Mouse (Mus musculus) intestine, embryonic 14.5 days (tissue): ENCODE data around the gene Cdca3. TPM values are rescaled to one million over a fixed set of nuclear protein-coding genes. Genes with fewer than 3 reads are reported as not detected.
"Not testable (repeated sequence)": the region's sequence is repeated elsewhere in the genome, so short reads cannot be mapped to it uniquely, and the experiment has no call there.

Experiments used
- ATAC-seq: fragments of 200-750 bp; cut with Nextera tagmentation; replicated peaks from 2 replicates; pipeline ENCODE4 v1.8.0; 2017; ENCODE audit warnings: low read depth, moderate number of reproducible peaks, moderate TSS enrichment, moderate library complexity; ENCODE audit not compliant: low FRiP score, low TSS enrichment
- DNase-seq: peaks from one replicate; pipeline ENCODE4 v3.0.0-alpha.2; 2018; ENCODE audit warnings: low spot score
- H3K27ac ChIP-seq: fragments of 300-500 bp; sonication (generic); 2 replicates; pipeline ENCODE4 v1.5.1; 2014; ENCODE audit warnings: low read depth, mild to moderate bottlenecking, control low read depth
- H3K27me3 ChIP-seq: fragments of 300-500 bp; sonication (generic); replicated peaks from 2 replicates; pipeline ENCODE4 v1.6.1; 2014; ENCODE audit warnings: low read length, control low read depth; ENCODE audit not compliant: control insufficient read depth, insufficient read depth
- H3K36me3 ChIP-seq: fragments of 300-500 bp; sonication (generic); 2 replicates; pipeline ENCODE4 v1.6.1; 2014; ENCODE audit warnings: low read length, control low read depth; ENCODE audit not compliant: control insufficient read depth, insufficient read depth
- H3K4me1 ChIP-seq: fragments of 300-500 bp; sonication (generic); replicated peaks from 2 replicates; pipeline ENCODE4 v1.6.1; 2014; ENCODE audit warnings: low read length, control low read depth, mixed read lengths; ENCODE audit not compliant: control insufficient read depth, insufficient read depth
- H3K4me2 ChIP-seq: fragments of 300-500 bp; sonication (generic); 2 replicates; pipeline ENCODE4 v1.6.1; 2014; ENCODE audit warnings: low read length
- H3K4me3 ChIP-seq: fragments of 300-500 bp; sonication (generic); 2 replicates; pipeline ENCODE4 v1.5.1; 2014; ENCODE audit warnings: low read depth, low read length, control low read depth, mixed read lengths
- H3K9ac ChIP-seq: fragments of 300-500 bp; sonication (generic); 2 replicates; pipeline ENCODE4 v1.6.1; 2014; ENCODE audit warnings: mild to moderate bottlenecking, low read length
- H3K9me3 ChIP-seq: fragments of 300-500 bp; sonication (generic); 2 replicates; pipeline ENCODE4 v1.6.1; 2016; ENCODE audit warnings: low read length, control low read depth; ENCODE audit not compliant: control insufficient read depth
- WGBS: fragments of 180-500 bp; shearing (Covaris S2); extraction: QIAGEN DNeasy Blood & Tissue Kit; methylation state at CpG from one replicate; pipeline ENCODE4 v1.1.7; 2014; 5-methylcytosine and 5-hydroxymethylcytosine counted together
- polyA plus RNA-seq: library from polyadenylated mRNA; unstranded; fragments of >200 nt; fragmentation: Nextera tagmentation; extraction: Ambion mirVana; gene quantifications from 2 replicates; pipeline ENCODE4 v1.2.1, GENCODE M21; 2014

Cdca3 gene
- polyA plus RNA-seq, 1 experiment from 2014 or later: 178 TPM

GRCm38 (mm10) chr6:124806446-124807140, 22.8 kb upstream of the Cdca3 start:
- DNase-seq (no peak), ATAC-seq (no peak)
- Histone ChIP-seq H3K27me3 (no peaks in the 10 kb centered on the region), H3K27ac (peak overlapping the region; percentile 95), H3K9me3 (no peaks in the 10 kb centered on the region), H3K4me3 (peak overlapping the region; percentile 48), H3K36me3 (peaks cover 15% of the 10 kb centered on the region), H3K4me1 (peaks cover 26% of the 10 kb centered on the region), H3K9ac (0 out of 2 replicates have a peak overlapping the region, but pooled peaks have one; percentile 10), H3K4me2 (peak overlapping the region; percentile 89)
- 81% methylated on average over 7 of the region's 7 CpGs for WGBS

DNA sequence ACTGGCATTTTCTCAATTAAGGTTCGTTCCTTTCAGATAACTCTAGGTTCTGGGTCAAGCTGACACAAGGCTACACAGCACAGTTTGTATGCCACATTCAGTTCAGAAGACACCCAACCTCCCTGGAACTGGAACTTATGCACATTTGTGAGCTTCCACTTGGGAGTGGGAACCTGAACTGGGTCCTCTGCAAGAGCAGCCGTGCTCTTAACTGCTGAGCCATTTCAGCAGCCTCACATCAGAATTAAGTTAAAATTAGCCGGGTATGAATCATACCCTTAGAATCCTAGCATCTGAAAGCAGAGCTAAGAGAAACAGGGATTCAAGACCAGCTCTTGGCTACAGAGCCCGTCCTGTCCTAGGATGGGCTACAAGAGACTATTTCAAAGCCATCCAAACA, 22.0 kb upstream of the Cdca3 start:
- H3K9me3 ChIP-seq: no peaks in the 10 kb centered on the region
- ATAC-seq (no peak), DNase-seq (no peak)
- H3K4me1 ChIP-seq: peaks cover 29% of the 10 kb centered on the region
- WGBS: 88% methylated on average over 4 of the region's 4 CpGs
- H3K9ac ChIP-seq: no peak overlapping the region
- no peaks in the 10 kb centered on the region for H3K27me3 ChIP-seq
- peaks cover 22% of the 10 kb centered on the region for H3K36me3 ChIP-seq
- no peak overlapping the region for H3K27ac ChIP-seq
- no peak overlapping the region for H3K4me2 ChIP-seq
- no peak overlapping the region for H3K4me3 ChIP-seq

DNA sequence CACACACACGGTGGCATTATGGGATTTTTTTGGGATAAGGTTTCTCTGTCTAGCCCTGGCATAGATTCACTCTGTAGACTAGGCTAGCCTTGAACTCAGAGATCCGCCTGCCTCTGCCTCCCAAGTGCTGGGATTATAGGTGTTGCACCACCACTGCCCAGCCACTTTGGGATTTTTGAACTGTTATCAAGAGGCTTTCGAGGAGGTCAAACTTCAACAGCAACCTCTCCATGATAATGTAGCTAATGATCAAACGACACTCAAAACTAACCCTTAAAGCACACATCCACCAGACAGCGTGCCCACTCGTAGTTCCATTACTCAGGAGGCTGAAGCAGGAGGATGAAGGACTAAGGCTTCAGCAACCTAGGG, 21.4 kb upstream of the Cdca3 start:
- peak overlapping the region; percentile 92 for H3K27ac ChIP-seq
- 69% methylated on average over 6 of the region's 6 CpGs for WGBS
- H3K4me2 ChIP-seq: peak overlapping the region; percentile 98
- H3K36me3 ChIP-seq: peaks cover 26% of the 10 kb centered on the region
- no peaks in the 10 kb centered on the region for H3K27me3 ChIP-seq
- peak overlapping the region; percentile 30; the same call in 1 of the 2 replicates for H3K9ac ChIP-seq
- H3K4me1 ChIP-seq: peaks cover 35% of the 10 kb centered on the region
- no peak for DNase-seq
- H3K9me3 ChIP-seq: no peaks in the 10 kb centered on the region
- ATAC-seq: no peak
- peak overlapping the region; percentile 57 for H3K4me3 ChIP-seq

DNA sequence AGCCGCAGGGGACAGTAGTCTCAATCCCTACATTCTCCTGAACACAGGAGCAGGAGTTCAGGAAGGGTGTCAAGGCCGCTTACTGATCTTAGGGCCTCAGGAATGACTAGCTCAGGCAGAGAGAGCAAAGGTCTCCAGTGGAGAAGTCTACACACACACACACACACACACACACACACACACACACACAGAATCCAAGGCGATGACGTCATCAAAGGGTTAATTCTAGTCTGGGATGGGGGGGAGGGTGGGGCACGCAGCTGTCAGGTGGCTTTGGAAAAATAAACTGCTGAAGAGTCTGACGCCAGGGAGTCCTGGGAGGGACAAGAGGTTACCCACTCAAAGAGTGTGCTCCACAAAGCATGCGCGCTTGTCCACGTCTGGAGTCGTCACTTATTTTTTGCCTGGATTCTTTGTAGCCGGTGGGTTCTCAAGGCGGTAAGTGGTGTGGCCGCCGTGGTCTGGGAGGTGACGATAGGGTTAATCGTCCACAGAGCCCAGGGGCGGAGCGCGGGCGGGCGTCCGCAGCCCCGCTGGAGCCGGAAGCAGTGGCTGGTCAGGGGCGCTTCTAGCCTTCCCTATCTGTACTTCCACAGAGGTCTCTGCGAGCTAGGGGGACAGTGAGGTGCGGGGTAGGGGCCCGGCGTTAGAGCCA, 20.9 kb upstream of the Cdca3 start, which contains the start of gene Spsb2:
TSS of gene Spsb2 (plus strand) at position 304 of the 655 bp plus-strand sequence.
- DNase-seq (peak; percentile 88), ATAC-seq (peak; percentile 38)
- Histone ChIP-seq H3K4me1 (peaks cover 36% of the 10 kb centered on the region), H3K9ac (peak within 1 kb of the TSS; percentile 67), H3K4me3 (peak within 1 kb of the TSS; percentile 57), H3K27me3 (no peaks in the 10 kb centered on the region), H3K36me3 (peaks cover 26% of the 10 kb centered on the region), H3K9me3 (no peaks in the 10 kb centered on the region), H3K4me2 (peak within 1 kb of the TSS; percentile 98), H3K27ac (peak within 1 kb of the TSS; percentile 92)
- 2% methylated on average over 29 of the region's 29 CpGs for WGBS

DNA sequence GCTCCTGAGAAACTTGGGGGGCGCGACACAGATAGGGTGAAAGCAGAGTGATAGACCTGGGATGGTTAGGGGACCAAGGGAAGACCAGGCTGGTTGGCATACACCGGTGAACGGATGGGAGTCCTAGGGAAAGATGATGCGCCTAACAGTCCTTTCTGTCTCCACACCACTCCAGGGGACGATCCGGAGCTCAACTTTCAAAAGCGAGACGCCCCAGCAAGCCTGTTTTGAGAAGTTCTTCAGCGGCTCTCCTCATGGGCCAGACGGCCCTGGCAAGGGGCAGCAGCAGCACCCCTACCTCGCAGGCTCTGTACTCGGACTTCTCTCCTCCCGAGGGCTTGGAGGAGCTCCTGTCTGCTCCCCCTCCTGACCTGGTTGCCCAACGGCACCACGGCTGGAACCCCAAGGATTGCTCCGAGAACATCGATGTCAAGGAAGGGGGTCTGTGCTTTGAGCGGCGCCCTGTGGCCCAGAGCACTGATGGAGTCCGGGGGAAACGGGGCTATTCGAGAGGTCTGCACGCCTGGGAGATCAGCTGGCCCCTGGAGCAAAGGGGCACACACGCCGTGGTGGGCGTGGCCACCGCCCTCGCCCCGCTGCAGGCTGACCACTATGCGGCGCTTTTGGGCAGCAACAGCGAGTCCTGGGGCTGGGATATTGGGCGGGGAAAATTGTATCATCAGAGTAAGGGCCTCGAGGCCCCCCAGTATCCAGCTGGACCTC, 20.1 kb upstream of the Cdca3 start:
- Histone ChIP-seq H3K9ac (peak overlapping the region; percentile 67), H3K36me3 (peaks cover 26% of the 10 kb centered on the region), H3K9me3 (no peaks in the 10 kb centered on the region), H3K4me3 (peak overlapping the region; percentile 57), H3K4me1 (peaks cover 37% of the 10 kb centered on the region), H3K4me2 (peak overlapping the region; percentile 98), H3K27me3 (no peaks in the 10 kb centered on the region), H3K27ac (peak overlapping the region; percentile 92)
- peak; percentile 91 for DNase-seq
- ATAC-seq: peak; percentile 5
- 0% methylated on average over 35 of the region's 35 CpGs for WGBS

DNA sequence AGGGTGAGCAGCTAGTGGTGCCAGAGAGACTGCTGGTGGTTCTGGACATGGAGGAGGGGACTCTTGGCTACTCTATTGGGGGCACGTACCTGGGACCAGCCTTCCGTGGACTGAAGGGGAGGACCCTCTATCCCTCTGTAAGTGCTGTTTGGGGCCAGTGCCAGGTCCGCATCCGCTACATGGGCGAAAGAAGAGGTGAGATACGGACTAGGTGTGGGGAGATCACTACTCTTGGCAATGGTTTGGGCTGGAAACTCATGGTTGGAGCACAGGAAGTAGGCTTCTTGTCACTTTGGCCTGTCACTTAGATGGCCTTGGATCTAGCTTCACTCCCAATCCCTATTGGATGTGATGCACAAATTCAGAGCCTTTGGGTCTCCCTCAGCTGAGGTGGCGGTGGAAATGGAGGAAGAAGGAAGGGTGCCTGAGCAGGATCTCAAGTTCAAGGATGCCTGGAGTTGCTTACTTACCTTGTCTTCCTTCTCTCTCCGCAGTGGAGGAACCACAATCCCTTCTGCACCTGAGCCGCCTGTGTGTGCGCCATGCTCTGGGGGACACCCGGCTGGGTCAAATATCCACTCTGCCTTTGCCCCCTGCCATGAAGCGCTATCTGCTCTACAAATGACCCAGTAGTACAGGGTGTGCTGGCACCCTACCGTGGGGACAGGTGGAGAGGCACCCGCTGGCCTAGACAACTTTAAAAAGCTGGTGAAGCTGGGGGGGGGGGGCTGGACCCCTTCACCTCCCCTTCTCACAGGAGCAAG, 19.4 kb upstream of the Cdca3 start:
- peak overlapping the region; percentile 92 for H3K27ac ChIP-seq
- H3K36me3 ChIP-seq: peaks cover 27% of the 10 kb centered on the region
- H3K9ac ChIP-seq: peak overlapping the region; percentile 67
- peak overlapping the region; percentile 57 for H3K4me3 ChIP-seq
- H3K4me1 ChIP-seq: peaks cover 44% of the 10 kb centered on the region
- 43% methylated on average over 14 of the region's 14 CpGs for WGBS
- no peak for DNase-seq
- peak overlapping the region; percentile 98 for H3K4me2 ChIP-seq
- H3K9me3 ChIP-seq: no peaks in the 10 kb centered on the region
- H3K27me3 ChIP-seq: no peaks in the 10 kb centered on the region
- peak; percentile 0; the same call in 1 of the 2 replicates for ATAC-seq

GRCm38 (mm10) chr6:124810566-124811402, 18.6 kb upstream of the Cdca3 start:
- DNase-seq, H3K9ac ChIP-seq, H3K4me2 ChIP-seq, H3K9me3 ChIP-seq, H3K4me3 ChIP-seq, ATAC-seq, H3K27me3 ChIP-seq, H3K27ac ChIP-seq: not testable (repeated sequence)
- Histone ChIP-seq H3K36me3 (peaks cover 35% of the 10 kb centered on the region), H3K4me1 (peaks cover 43% of the 10 kb centered on the region)
- WGBS: 82% methylated on average over 10 of the region's 11 CpGs
